Mouse (Mus musculus) forebrain, embryonic 13.5 days (tissue): ENCODE results near the gene Vmp1. TPM values are rescaled to one million over a fixed set of nuclear protein-coding genes. Genes with fewer than 3 reads are reported as not detected.

Source experiments
- ATAC-seq: fragments of 200-750 bp; cut with Nextera tagmentation; 2 replicates; pipeline ENCODE4 v1.8.0; 2017
- H3K27ac ChIP-seq: fragments of 300-500 bp; sonication (generic); 2 replicates; pipeline ENCODE4 v1.5.1; 2015; ENCODE audit warnings: inconsistent platforms, mild to moderate bottlenecking, moderate library complexity
- H3K27me3 ChIP-seq: fragments of 300-500 bp; sonication (generic); 2 replicates; pipeline ENCODE4 v1.6.1; 2015; ENCODE audit warnings: mild to moderate bottlenecking, inconsistent platforms
- H3K36me3 ChIP-seq: fragments of 300-500 bp; sonication (generic); 2 replicates; pipeline ENCODE4 v1.6.1; 2015; ENCODE audit warnings: mild to moderate bottlenecking, inconsistent platforms; ENCODE audit not compliant: poor library complexity, severe bottlenecking
- H3K4me1 ChIP-seq: fragments of 300-500 bp; sonication (generic); 2 replicates; pipeline ENCODE4 v1.6.1; 2015; ENCODE audit warnings: inconsistent platforms
- H3K4me2 ChIP-seq: fragments of 300-500 bp; sonication (generic); 2 replicates; pipeline ENCODE4 v1.6.1; 2015; ENCODE audit warnings: inconsistent platforms, mild to moderate bottlenecking, moderate library complexity
- H3K4me3 ChIP-seq: fragments of 300-500 bp; sonication (generic); 2 replicates; pipeline ENCODE4 v1.5.1; 2015; ENCODE audit warnings: mild to moderate bottlenecking, inconsistent platforms
- H3K9ac ChIP-seq: fragments of 300-500 bp; sonication (generic); 2 replicates; pipeline ENCODE4 v1.6.1; 2015; ENCODE audit warnings: mild to moderate bottlenecking, inconsistent platforms
- H3K9me3 ChIP-seq: fragments of 300-500 bp; sonication (generic); replicated peaks from 2 replicates; pipeline ENCODE4 v1.6.1; 2016; ENCODE audit warnings: inconsistent platforms
- WGBS: fragments of 180-500 bp; shearing (Covaris S2); methylation state at CpG from one replicate; pipeline ENCODE4 v1.1.7; 2015; 5-methylcytosine and 5-hydroxymethylcytosine counted together
- polyA plus RNA-seq: library from polyadenylated mRNA; unstranded; fragments of >200 nt; fragmentation: Nextera tagmentation; extraction: Ambion mirVana; gene quantifications from 2 replicates; pipeline ENCODE4 v1.2.1, GENCODE M21; 2015

Vmp1 gene
- polyA plus RNA-seq, 1 experiment from 2014 or later = 86.8 TPM

DNA sequence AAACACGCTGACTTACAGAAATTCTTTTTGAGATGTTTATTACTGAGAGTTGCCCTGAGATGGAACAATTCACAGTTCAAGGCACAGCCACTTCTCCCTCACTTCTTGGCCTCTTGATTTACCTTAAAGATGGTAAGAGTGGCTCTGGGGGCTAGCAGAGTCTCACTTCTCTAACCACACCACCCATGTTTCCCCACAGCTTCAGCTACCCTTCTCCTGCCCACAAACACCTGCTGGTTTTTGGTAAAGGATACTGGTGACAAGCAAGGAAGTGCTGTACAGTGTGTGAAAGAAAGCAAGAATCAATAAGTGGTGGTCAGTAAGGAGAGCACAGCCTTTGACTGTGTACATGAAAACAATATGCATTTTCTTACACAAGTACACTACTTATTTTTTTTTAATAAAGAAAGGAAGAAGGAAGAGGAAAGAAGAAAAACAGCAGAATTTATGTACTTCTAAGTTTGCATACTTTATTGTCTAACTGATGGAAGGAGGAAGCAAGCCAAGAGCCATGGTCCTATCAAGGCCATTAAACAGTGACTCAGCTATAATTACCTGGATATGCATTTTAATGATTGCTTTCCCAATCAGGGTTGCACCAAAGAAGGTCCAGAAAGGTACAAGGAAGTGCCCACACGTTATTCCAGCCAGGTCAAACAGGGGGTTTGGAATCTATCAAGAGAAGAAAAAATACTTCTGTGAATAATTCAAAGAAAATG lies 76.9 kb downstream of the Vmp1 start:
- ATAC-seq = no peak
- H3K4me2 ChIP-seq = no peak overlapping the region
- H3K4me1 ChIP-seq = no peaks in the 10 kb centered on the region
- no peaks in the 10 kb centered on the region for H3K27me3 ChIP-seq
- peaks cover 17% of the 10 kb centered on the region for H3K36me3 ChIP-seq
- no peak overlapping the region for H3K27ac ChIP-seq
- no peak overlapping the region for H3K9ac ChIP-seq
- WGBS = 93% methylated on average over 2 of the region's 2 CpGs
- no peak overlapping the region for H3K4me3 ChIP-seq
- no peaks in the 10 kb centered on the region for H3K9me3 ChIP-seq

GRCm38 (mm10) chr11:86604732-86605520 lies 78.7 kb downstream of the Vmp1 start:
- 94% methylated on average over 5 of the region's 5 CpGs for WGBS
- H3K9ac ChIP-seq = no peak overlapping the region
- no peak overlapping the region for H3K4me2 ChIP-seq
- peaks cover 17% of the 10 kb centered on the region for H3K36me3 ChIP-seq
- H3K4me1 ChIP-seq = no peaks in the 10 kb centered on the region
- H3K9me3 ChIP-seq = no peaks in the 10 kb centered on the region
- no peak overlapping the region for H3K27ac ChIP-seq
- H3K4me3 ChIP-seq = no peak overlapping the region
- H3K27me3 ChIP-seq = no peaks in the 10 kb centered on the region
- ATAC-seq = no peak

DNA sequence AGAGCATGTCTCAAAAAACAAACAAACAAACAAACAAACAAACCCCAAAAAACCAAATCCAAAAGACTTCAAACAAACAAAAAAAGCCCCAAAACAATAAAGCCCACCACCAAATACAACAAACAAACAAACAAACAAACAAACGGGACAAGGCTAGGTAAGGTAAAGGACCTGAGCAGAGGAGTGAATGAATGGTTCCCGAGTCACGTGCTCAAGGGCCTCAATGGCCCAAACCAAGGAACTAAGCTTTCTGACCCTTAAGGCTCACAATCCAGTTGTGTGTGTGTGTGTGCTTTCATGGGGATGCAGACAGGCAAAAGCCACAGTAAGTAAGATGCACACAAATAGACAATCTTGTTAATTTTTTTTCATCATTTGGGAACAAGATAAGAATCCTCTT lies 79.3 kb downstream of the Vmp1 start:
- H3K36me3 ChIP-seq = peaks cover 17% of the 10 kb centered on the region
- no peak for ATAC-seq
- H3K9ac ChIP-seq = no peak overlapping the region
- H3K4me1 ChIP-seq = no peaks in the 10 kb centered on the region
- H3K27ac ChIP-seq = no peak overlapping the region
- H3K4me2 ChIP-seq = no peak overlapping the region
- H3K4me3 ChIP-seq = no peak overlapping the region
- H3K27me3 ChIP-seq = no peaks in the 10 kb centered on the region
- H3K9me3 ChIP-seq = no peaks in the 10 kb centered on the region
- whole genome bisulfite sequencing = 89% methylated on average over 3 of the region's 3 CpGs

- no peaks in the 10 kb centered on the region for H3K4me1 ChIP-seq
- no peaks in the 10 kb centered on the region for H3K27me3 ChIP-seq
- no peak overlapping the region for H3K4me2 ChIP-seq
- H3K27ac ChIP-seq = no peak overlapping the region
- H3K9ac ChIP-seq = no peak overlapping the region
- ATAC-seq = no peak
- H3K36me3 ChIP-seq = peaks cover 17% of the 10 kb centered on the region
- no peak overlapping the region for H3K4me3 ChIP-seq
- WGBS = 91% methylated on average over 1 of the region's 1 CpGs
- no peaks in the 10 kb centered on the region for H3K9me3 ChIP-seq
These were observed 79.9 kb downstream of the Vmp1 start for GRCm38 (mm10) chr11:86603719-86604118.

GRCm38 (mm10) chr11:86602116-86602515 lies 81.5 kb downstream of the Vmp1 start:
- Histone ChIP-seq H3K27me3 (no peaks in the 10 kb centered on the region), H3K9me3 (no peaks in the 10 kb centered on the region), H3K4me3 (no peak overlapping the region), H3K27ac (no peak overlapping the region), H3K9ac (no peak overlapping the region), H3K4me1 (no peaks in the 10 kb centered on the region), H3K4me2 (no peak overlapping the region), H3K36me3 (peaks cover 15% of the 10 kb centered on the region)
- ATAC-seq = no peak
- WGBS = 74% methylated on average over 3 of the region's 3 CpGs

GRCm38 (mm10) chr11:86600209-86600557 lies 83.5 kb downstream of the Vmp1 start:
- H3K27me3 ChIP-seq = no peaks in the 10 kb centered on the region
- no peaks in the 10 kb centered on the region for H3K4me1 ChIP-seq
- no peak for ATAC-seq
- no peak overlapping the region for H3K4me3 ChIP-seq
- H3K36me3 ChIP-seq = peaks cover 3% of the 10 kb centered on the region; the same call in 1 of the 2 replicates
- H3K27ac ChIP-seq = no peak overlapping the region
- no peak overlapping the region for H3K4me2 ChIP-seq
- H3K9me3 ChIP-seq = no peaks in the 10 kb centered on the region
- no peak overlapping the region for H3K9ac ChIP-seq
- WGBS = 92% methylated on average over 7 of the region's 7 CpGs

DNA sequence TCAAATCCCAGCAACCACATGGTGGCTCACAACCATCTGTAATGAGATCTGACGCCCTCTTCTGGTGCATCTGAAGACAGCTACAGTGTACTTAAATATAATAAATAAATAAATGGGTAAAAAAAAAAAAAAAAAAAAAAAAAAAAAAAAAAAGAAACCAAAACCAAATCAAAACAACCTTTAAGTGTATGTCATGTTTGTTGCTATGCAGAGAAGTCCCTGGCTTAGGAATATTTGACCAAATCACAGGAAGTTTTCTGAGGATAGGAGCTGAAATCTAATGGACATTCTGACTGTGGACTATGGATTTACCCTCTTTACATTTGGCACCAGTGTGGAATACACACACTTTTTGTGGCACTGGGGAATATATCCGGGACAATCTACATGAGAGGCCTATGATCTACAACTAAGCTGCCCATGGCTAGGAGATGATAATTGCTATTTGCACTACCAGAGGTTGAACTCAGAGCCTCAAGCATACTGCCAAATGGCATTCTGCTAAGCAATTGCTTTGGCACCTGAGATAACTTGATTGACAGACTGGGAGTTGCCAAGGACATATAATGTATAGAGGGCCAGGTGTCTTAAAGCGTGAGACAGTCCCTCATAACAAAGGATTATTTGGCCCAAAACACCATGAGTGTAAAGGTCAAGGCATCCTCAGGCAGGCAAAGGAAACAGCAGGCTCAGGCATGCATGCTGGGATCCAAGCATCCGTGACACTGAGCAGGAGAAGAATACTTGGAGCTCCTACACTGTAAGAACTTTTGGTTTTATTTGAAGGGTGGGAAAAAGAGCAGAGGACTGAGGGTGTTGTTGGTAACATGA lies 84.0 kb downstream of the Vmp1 start:
- Histone ChIP-seq H3K27me3 (no peaks in the 10 kb centered on the region), H3K4me2 (no peak overlapping the region), H3K4me3 (no peak overlapping the region), H3K36me3 (peaks cover 2% of the 10 kb centered on the region; the same call in 1 of the 2 replicates), H3K9ac (no peak overlapping the region), H3K27ac (no peak overlapping the region), H3K9me3 (no peaks in the 10 kb centered on the region), H3K4me1 (no peaks in the 10 kb centered on the region)
- WGBS = 79% methylated on average over 4 of the region's 4 CpGs
- ATAC-seq = no peak

- 70% methylated on average over 1 of the region's 1 CpGs for WGBS
- Histone ChIP-seq H3K4me2 (no peak overlapping the region), H3K4me1 (no peaks in the 10 kb centered on the region; the same call in 1 of the 2 replicates), H3K4me3 (no peak overlapping the region), H3K9ac (no peak overlapping the region), H3K27me3 (no peaks in the 10 kb centered on the region), H3K36me3 (no peaks in the 10 kb centered on the region; the same call in 1 of the 2 replicates), H3K27ac (no peak overlapping the region), H3K9me3 (no peaks in the 10 kb centered on the region)
- no peak for ATAC-seq
These were observed 85.1 kb downstream of the Vmp1 start for GRCm38 (mm10) chr11:86598572-86598971.

- 91% methylated on average over 5 of the region's 5 CpGs for WGBS
- Histone ChIP-seq H3K36me3 (no peaks in the 10 kb centered on the region; the same call in 1 of the 2 replicates), H3K9me3 (no peaks in the 10 kb centered on the region), H3K4me2 (no peak overlapping the region), H3K4me3 (no peak overlapping the region), H3K4me1 (peaks cover 2% of the 10 kb centered on the region; the same call in 1 of the 2 replicates), H3K27me3 (no peaks in the 10 kb centered on the region), H3K27ac (no peak overlapping the region), H3K9ac (no peak overlapping the region)
- no peak for ATAC-seq
These were observed 85.5 kb downstream of the Vmp1 start for GRCm38 (mm10) chr11:86598154-86598553.

DNA sequence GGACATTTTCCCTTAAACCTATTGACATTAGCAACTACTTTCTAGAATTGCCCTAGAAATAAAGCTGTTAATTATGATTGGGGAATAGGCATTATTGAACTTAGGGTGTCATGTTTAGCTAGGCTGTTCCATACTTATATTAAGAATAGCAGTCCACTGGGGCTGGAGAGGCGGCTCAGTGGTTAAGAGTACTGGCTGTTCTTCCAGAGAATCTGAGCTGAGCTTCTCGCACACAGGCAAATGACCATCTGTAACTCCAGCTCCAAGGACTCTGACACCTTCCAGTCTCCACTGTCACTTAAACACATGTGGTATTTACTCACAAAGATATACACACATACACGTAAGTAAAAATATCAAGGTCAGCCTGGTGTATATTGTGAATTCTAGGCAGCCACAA lies 86.7 kb downstream of the Vmp1 start:
- no peak for ATAC-seq
- no peak overlapping the region for H3K4me2 ChIP-seq
- H3K36me3 ChIP-seq = no peaks in the 10 kb centered on the region; the same call in 1 of the 2 replicates
- peaks cover 5% of the 10 kb centered on the region; the same call in 1 of the 2 replicates for H3K4me1 ChIP-seq
- 93% methylated on average over 3 of the region's 3 CpGs for WGBS
- H3K27me3 ChIP-seq = no peaks in the 10 kb centered on the region
- H3K9ac ChIP-seq = no peak overlapping the region
- H3K9me3 ChIP-seq = no peaks in the 10 kb centered on the region
- no peak overlapping the region for H3K27ac ChIP-seq
- no peak overlapping the region for H3K4me3 ChIP-seq

- Histone ChIP-seq H3K4me1 (peaks cover 5% of the 10 kb centered on the region; the same call in 1 of the 2 replicates), H3K27ac (no peak overlapping the region), H3K36me3 (no peaks in the 10 kb centered on the region; the same call in 1 of the 2 replicates), H3K27me3 (no peaks in the 10 kb centered on the region), H3K9me3 (no peaks in the 10 kb centered on the region), H3K4me2 (no peak overlapping the region), H3K9ac (no peak overlapping the region), H3K4me3 (no peak overlapping the region)
- 89% methylated on average over 7 of the region's 7 CpGs for WGBS
- no peak for ATAC-seq
These were observed 87.3 kb downstream of the Vmp1 start for GRCm38 (mm10) chr11:86596187-86596960.
